Mouse (Mus musculus): ENCODE data around the gene Alk. TPM values are rescaled to one million over a fixed set of nuclear protein-coding genes. Genes with fewer than 3 reads are reported as not detected.
A peak's percentile ranks its signal among the peaks of the same experiment; 100 is the strongest.

Alk gene
- polyA plus RNA-seq, 1 experiment = 0.03 TPM

- H3K27ac ChIP-seq (ENCODE audit: control insufficient read depth, insufficient read depth, low read length) = no peak overlapping the region
- H3K27me3 ChIP-seq (ENCODE audit: control insufficient read depth, insufficient read depth, low read length) = peaks cover 6% of the 10 kb centered on the region; the same call in 1 of the 2 replicates
- 9% methylated on average over 51 of the region's 51 CpGs for WGBS
- DNase-seq = no peak
- H3K4me1 ChIP-seq (replicated peaks; ENCODE audit: control insufficient read depth, insufficient read depth, low read length) = peaks cover 5% of the 10 kb centered on the region
- TF ChIP-seq CTCF (IDR thresholded peaks at IDR 0.05; ENCODE audit: borderline replicate concordance, control insufficient read depth, extremely low read depth, insufficient read depth, low read length, poor library complexity) = no peak
- no peak for TF ChIP-seq POLR2A (IDR thresholded peaks at IDR 0.05; ENCODE audit: control insufficient read depth, extremely low read depth, insufficient read depth, low read length, poor library complexity)
- H3K4me3 ChIP-seq (ENCODE audit: control insufficient read depth, insufficient read depth, low read length) = no peak overlapping the region
- no peaks in the 10 kb centered on the region for H3K36me3 ChIP-seq (ENCODE audit: control insufficient read depth, insufficient read depth, low read length)
Observed at GRCm38 (mm10) chr17:72603886-72604609, 379 bp downstream of the Alk start.

DNA sequence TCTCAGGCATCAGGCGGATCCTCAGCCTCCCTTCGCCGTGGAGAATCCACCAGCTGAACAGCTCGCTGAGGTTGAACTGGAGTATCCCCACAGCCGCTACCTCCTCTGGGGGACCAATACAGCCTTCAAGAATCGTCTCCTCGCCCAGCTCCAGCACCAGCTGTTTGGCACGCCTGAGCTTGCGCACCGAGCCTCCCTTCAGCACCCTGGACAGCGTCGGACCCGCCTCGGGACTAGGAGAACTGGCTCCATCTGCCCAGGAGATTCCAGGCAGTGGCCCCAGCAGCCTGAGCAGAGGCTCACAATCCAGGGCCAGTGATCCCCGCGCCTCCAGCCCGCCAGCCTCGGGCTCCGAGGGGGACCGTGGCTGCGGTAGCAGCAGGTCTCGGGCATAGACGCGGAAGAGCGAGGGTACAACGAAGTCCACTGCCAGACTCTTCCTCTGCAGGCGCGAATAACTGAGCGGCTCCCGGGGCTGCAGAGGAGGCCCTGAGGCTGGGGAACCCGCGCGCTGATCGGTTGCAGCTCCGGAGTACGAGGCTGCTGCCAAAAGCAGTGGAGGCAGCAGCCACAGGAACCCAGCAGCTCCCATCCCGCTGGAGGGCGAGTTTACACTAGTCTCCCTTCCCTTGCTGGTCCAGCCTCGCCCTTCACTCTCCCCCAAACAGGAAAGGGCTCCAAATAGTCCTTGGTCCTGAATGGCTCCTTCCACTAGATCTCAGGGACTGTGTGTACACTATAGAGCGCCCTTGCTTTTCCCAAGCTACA, 1.1 kb downstream of the Alk start:
- no peak overlapping the region for H3K27ac ChIP-seq (ENCODE audit: control insufficient read depth, insufficient read depth, low read length)
- no peaks in the 10 kb centered on the region for H3K36me3 ChIP-seq (ENCODE audit: control insufficient read depth, insufficient read depth, low read length)
- peaks cover 5% of the 10 kb centered on the region for H3K4me1 ChIP-seq (replicated peaks; ENCODE audit: control insufficient read depth, insufficient read depth, low read length)
- TF ChIP-seq POLR2A (IDR thresholded peaks at IDR 0.05; ENCODE audit: control insufficient read depth, extremely low read depth, insufficient read depth, low read length, poor library complexity) = no peak
- no peak for TF ChIP-seq CTCF (IDR thresholded peaks at IDR 0.05; ENCODE audit: borderline replicate concordance, control insufficient read depth, extremely low read depth, insufficient read depth, low read length, poor library complexity)
- DNase-seq = peak; percentile 29
- peaks cover 6% of the 10 kb centered on the region; the same call in 1 of the 2 replicates for H3K27me3 ChIP-seq (ENCODE audit: control insufficient read depth, insufficient read depth, low read length)
- 8% methylated on average over 40 of the region's 40 CpGs for WGBS
- no peak overlapping the region for H3K4me3 ChIP-seq (ENCODE audit: control insufficient read depth, insufficient read depth, low read length)

GRCm38 (mm10) chr17:72600806-72601205, 3.6 kb downstream of the Alk start:
- Histone ChIP-seq H3K4me1 (replicated peaks; ENCODE audit: control insufficient read depth, insufficient read depth, low read length) (peaks cover 5% of the 10 kb centered on the region), H3K36me3 (ENCODE audit: control insufficient read depth, insufficient read depth, low read length) (no peaks in the 10 kb centered on the region), H3K27me3 (ENCODE audit: control insufficient read depth, insufficient read depth, low read length) (peaks cover 6% of the 10 kb centered on the region; the same call in 1 of the 2 replicates), H3K27ac (ENCODE audit: control insufficient read depth, insufficient read depth, low read length) (no peak overlapping the region), H3K4me3 (ENCODE audit: control insufficient read depth, insufficient read depth, low read length) (no peak overlapping the region)
- WGBS = 91% methylated on average over 5 of the region's 5 CpGs
- no peak for DNase-seq
- TF ChIP-seq POLR2A (IDR thresholded peaks at IDR 0.05; ENCODE audit: control insufficient read depth, extremely low read depth, insufficient read depth, low read length, poor library complexity) = no peak
- no peak for TF ChIP-seq CTCF (IDR thresholded peaks at IDR 0.05; ENCODE audit: borderline replicate concordance, control insufficient read depth, extremely low read depth, insufficient read depth, low read length, poor library complexity)

- DNase-seq = no peak
- no peak for TF ChIP-seq CTCF (IDR thresholded peaks at IDR 0.05; ENCODE audit: borderline replicate concordance, control insufficient read depth, extremely low read depth, insufficient read depth, low read length, poor library complexity)
- no peak for TF ChIP-seq POLR2A (IDR thresholded peaks at IDR 0.05; ENCODE audit: control insufficient read depth, extremely low read depth, insufficient read depth, low read length, poor library complexity)
- Histone ChIP-seq H3K27ac (ENCODE audit: control insufficient read depth, insufficient read depth, low read length) (no peak overlapping the region), H3K4me3 (ENCODE audit: control insufficient read depth, insufficient read depth, low read length) (no peak overlapping the region), H3K36me3 (ENCODE audit: control insufficient read depth, insufficient read depth, low read length) (no peaks in the 10 kb centered on the region), H3K27me3 (ENCODE audit: control insufficient read depth, insufficient read depth, low read length) (no peaks in the 10 kb centered on the region), H3K4me1 (replicated peaks; ENCODE audit: control insufficient read depth, insufficient read depth, low read length) (no peaks in the 10 kb centered on the region)
- 57% methylated on average over 3 of the region's 3 CpGs for WGBS
Observed at GRCm38 (mm10) chr17:72587671-72588070, 16.8 kb downstream of the Alk start.

- TF ChIP-seq CTCF (IDR thresholded peaks at IDR 0.05; ENCODE audit: borderline replicate concordance, control insufficient read depth, extremely low read depth, insufficient read depth, low read length, poor library complexity) = no peak
- H3K27ac ChIP-seq (ENCODE audit: control insufficient read depth, insufficient read depth, low read length) = no peak overlapping the region
- 81% methylated on average over 4 of the region's 4 CpGs for WGBS
- no peaks in the 10 kb centered on the region for H3K27me3 ChIP-seq (ENCODE audit: control insufficient read depth, insufficient read depth, low read length)
- H3K4me3 ChIP-seq (ENCODE audit: control insufficient read depth, insufficient read depth, low read length) = no peak overlapping the region
- no peak for DNase-seq
- H3K4me1 ChIP-seq (replicated peaks; ENCODE audit: control insufficient read depth, insufficient read depth, low read length) = no peaks in the 10 kb centered on the region
- H3K36me3 ChIP-seq (ENCODE audit: control insufficient read depth, insufficient read depth, low read length) = no peaks in the 10 kb centered on the region
Observed at GRCm38 (mm10) chr17:72580142-72580541, 24.3 kb downstream of the Alk start.

- no peaks in the 10 kb centered on the region for H3K4me1 ChIP-seq (replicated peaks; ENCODE audit: control insufficient read depth, insufficient read depth, low read length)
- WGBS = 93% methylated on average over 9 of the region's 9 CpGs
Observed at GRCm38 (mm10) chr17:72579321-72579720, 25.1 kb downstream of the Alk start.

More at GRCm38 (mm10) chr17:72579321-72579720, 25.1 kb downstream of the Alk start:
- Histone ChIP-seq H3K4me3 (ENCODE audit: control insufficient read depth, insufficient read depth, low read length) (no peak overlapping the region), H3K27ac (ENCODE audit: control insufficient read depth, insufficient read depth, low read length) (no peak overlapping the region), H3K36me3 (ENCODE audit: control insufficient read depth, insufficient read depth, low read length) (no peaks in the 10 kb centered on the region), H3K27me3 (ENCODE audit: control insufficient read depth, insufficient read depth, low read length) (no peaks in the 10 kb centered on the region)
- no peak for DNase-seq
- no peak for TF ChIP-seq CTCF (IDR thresholded peaks at IDR 0.05; ENCODE audit: borderline replicate concordance, control insufficient read depth, extremely low read depth, insufficient read depth, low read length, poor library complexity)
- TF ChIP-seq POLR2A (IDR thresholded peaks at IDR 0.05; ENCODE audit: control insufficient read depth, extremely low read depth, insufficient read depth, low read length, poor library complexity) = no peak

Data from thymus, adult 2 months (tissue).